Mouse (Mus musculus): ENCODE measurements around the gene Cntnap2.

The Cntnap2 gene

GRCm38 (mm10) chr6:47012933-47013332 lies 1953.8 kb downstream of the Cntnap2 start:
- no peak for TF ChIP-seq GATA4 (IDR thresholded peaks at IDR 0.05; ENCODE audit: insufficient replicate concordance, low read length)

GRCm38 (mm10) chr6:47013535-47013934 lies 1954.4 kb downstream of the Cntnap2 start:
- TF ChIP-seq GATA4 (IDR thresholded peaks at IDR 0.05; ENCODE audit: insufficient replicate concordance, low read length): no peak

GRCm38 (mm10) chr6:47014886-47015586 lies 1955.9 kb downstream of the Cntnap2 start:
- no peak for TF ChIP-seq GATA4 (IDR thresholded peaks at IDR 0.05; ENCODE audit: insufficient replicate concordance, low read length)

GRCm38 (mm10) chr6:47026064-47026686 lies 1967.0 kb downstream of the Cntnap2 start:
- no peak for TF ChIP-seq GATA4 (IDR thresholded peaks at IDR 0.05; ENCODE audit: insufficient replicate concordance, low read length)

- no peak for TF ChIP-seq GATA4 (IDR thresholded peaks at IDR 0.05; ENCODE audit: insufficient replicate concordance, low read length)
Observed at GRCm38 (mm10) chr6:47031362-47031761, 1972.2 kb downstream of the Cntnap2 start.

GRCm38 (mm10) chr6:47042602-47043001 lies 1983.4 kb downstream of the Cntnap2 start:
- TF ChIP-seq GATA4 (IDR thresholded peaks at IDR 0.05; ENCODE audit: insufficient replicate concordance, low read length): no peak

- no peak for TF ChIP-seq GATA4 (IDR thresholded peaks at IDR 0.05; ENCODE audit: insufficient replicate concordance, low read length)
Observed at GRCm38 (mm10) chr6:47043586-47043985, 1984.4 kb downstream of the Cntnap2 start.

GRCm38 (mm10) chr6:47044385-47045200 lies 1985.4 kb downstream of the Cntnap2 start:
- no peak for TF ChIP-seq GATA4 (IDR thresholded peaks at IDR 0.05; ENCODE audit: insufficient replicate concordance, low read length)

- no peak for TF ChIP-seq GATA4 (IDR thresholded peaks at IDR 0.05; ENCODE audit: insufficient replicate concordance, low read length)
Observed at GRCm38 (mm10) chr6:47049051-47049450, 1989.9 kb downstream of the Cntnap2 start.

GRCm38 (mm10) chr6:47050319-47051222 lies 1991.4 kb downstream of the Cntnap2 start:
- no peak for TF ChIP-seq GATA4 (IDR thresholded peaks at IDR 0.05; ENCODE audit: insufficient replicate concordance, low read length)

- no peak for TF ChIP-seq GATA4 (IDR thresholded peaks at IDR 0.05; ENCODE audit: insufficient replicate concordance, low read length)
Observed at GRCm38 (mm10) chr6:47061341-47061740, 2002.2 kb downstream of the Cntnap2 start.

- no peak for TF ChIP-seq GATA4 (IDR thresholded peaks at IDR 0.05; ENCODE audit: insufficient replicate concordance, low read length)
Observed at GRCm38 (mm10) chr6:47089998-47090397, 2030.8 kb downstream of the Cntnap2 start.

- no peak for TF ChIP-seq GATA4 (IDR thresholded peaks at IDR 0.05; ENCODE audit: insufficient replicate concordance, low read length)
Observed at GRCm38 (mm10) chr6:47104951-47105350, 2045.8 kb downstream of the Cntnap2 start.

GRCm38 (mm10) chr6:47109582-47110220 lies 2050.5 kb downstream of the Cntnap2 start:
- TF ChIP-seq GATA4 (IDR thresholded peaks at IDR 0.05; ENCODE audit: insufficient replicate concordance, low read length): no peak
